Mouse (Mus musculus) midbrain, embryonic 10.5 days (tissue): Measurements from ENCODE around the gene Lmna. TPM values are rescaled to one million over a fixed set of nuclear protein-coding genes. Genes with fewer than 3 reads are reported as not detected.

Source experiments
- DNase-seq: peaks from one replicate; pipeline ENCODE4 v3.0.0-alpha.2; 2017; ENCODE audit warnings: low spot score
- H3K27ac ChIP-seq: fragments of 300-500 bp; sonication (generic); replicated peaks from 2 replicates; pipeline ENCODE4 v1.5.1; 2016; ENCODE audit warnings: mild to moderate bottlenecking
- H3K27me3 ChIP-seq: fragments of 300-500 bp; sonication (generic); 2 replicates; pipeline ENCODE4 v1.6.1; 2016; ENCODE audit warnings: low read depth, mild to moderate bottlenecking; ENCODE audit not compliant: poor library complexity, severe bottlenecking
- H3K36me3 ChIP-seq: fragments of 300-500 bp; sonication (generic); 2 replicates; pipeline ENCODE4 v1.6.1; 2016; ENCODE audit warnings: mild to moderate bottlenecking, moderate library complexity
- H3K4me1 ChIP-seq: fragments of 300-500 bp; sonication (generic); 2 replicates; pipeline ENCODE4 v1.6.1; 2016
- H3K4me3 ChIP-seq: fragments of 300-500 bp; sonication (generic); 2 replicates; pipeline ENCODE4 v1.5.1; 2016; ENCODE audit warnings: mild to moderate bottlenecking, moderate library complexity
- H3K9me3 ChIP-seq: fragments of 300-500 bp; sonication (generic); replicated peaks from 2 replicates; pipeline ENCODE4 v1.6.1; 2016; ENCODE audit warnings: mild to moderate bottlenecking
- WGBS: fragments of 180-500 bp; shearing (Covaris S2); methylation state at CpG from one replicate; pipeline ENCODE4 v1.1.7; 2016; 5-methylcytosine and 5-hydroxymethylcytosine counted together
- polyA plus RNA-seq: library from polyadenylated mRNA; unstranded; fragments of >200 nt; fragmentation: Nextera tagmentation; extraction: Ambion mirVana; gene quantifications from 2 replicates; pipeline ENCODE4 v1.2.1, GENCODE M21; 2016

Lmna gene
- polyA plus RNA-seq, 1 experiment from 2014 or later = 13.5 TPM

GRCm38 (mm10) chr3:88535527-88535926 lies 25.8 kb upstream of the Lmna start:
- DNase-seq = no peak
- Histone ChIP-seq H3K9me3 (no peaks in the 10 kb centered on the region), H3K27me3 (no peaks in the 10 kb centered on the region), H3K4me3 (peak overlapping the region; percentile 87), H3K4me1 (peaks cover 72% of the 10 kb centered on the region), H3K36me3 (peaks cover 56% of the 10 kb centered on the region), H3K27ac (peak overlapping the region; percentile 100)
- WGBS = 39% methylated on average over 4 of the region's 4 CpGs

GRCm38 (mm10) chr3:88535005-88535404 lies 25.2 kb upstream of the Lmna start:
- DNase-seq = no peak
- peaks cover 72% of the 10 kb centered on the region for H3K4me1 ChIP-seq
- WGBS = 7% methylated on average over 3 of the region's 3 CpGs
- H3K4me3 ChIP-seq = peak overlapping the region; percentile 87
- no peaks in the 10 kb centered on the region for H3K27me3 ChIP-seq
- peak overlapping the region; percentile 100 for H3K27ac ChIP-seq
- peaks cover 51% of the 10 kb centered on the region for H3K36me3 ChIP-seq
- no peaks in the 10 kb centered on the region for H3K9me3 ChIP-seq

GRCm38 (mm10) chr3:88533706-88534105 lies 23.9 kb upstream of the Lmna start:
- WGBS = 2% methylated on average over 4 of the region's 5 CpGs
- Histone ChIP-seq H3K4me3 (peak overlapping the region; percentile 87), H3K36me3 (peaks cover 46% of the 10 kb centered on the region), H3K27ac (peak overlapping the region; percentile 100), H3K27me3 (no peaks in the 10 kb centered on the region), H3K4me1 (peaks cover 73% of the 10 kb centered on the region), H3K9me3 (no peaks in the 10 kb centered on the region)
- peak; percentile 54 for DNase-seq

- peaks cover 38% of the 10 kb centered on the region for H3K36me3 ChIP-seq
- peak overlapping the region; percentile 100 for H3K27ac ChIP-seq
- no peaks in the 10 kb centered on the region for H3K27me3 ChIP-seq
- peak overlapping the region; percentile 87 for H3K4me3 ChIP-seq
- peaks cover 73% of the 10 kb centered on the region for H3K4me1 ChIP-seq
- DNase-seq = peak; percentile 81
- no peaks in the 10 kb centered on the region for H3K9me3 ChIP-seq
- under 1% methylated on average over 40 of the region's 40 CpGs for WGBS
Observed at GRCm38 (mm10) chr3:88532689-88533511, 23.1 kb upstream of the Lmna start.

- no peak for DNase-seq
- Histone ChIP-seq H3K9me3 (no peaks in the 10 kb centered on the region), H3K36me3 (peaks cover 36% of the 10 kb centered on the region), H3K27me3 (no peaks in the 10 kb centered on the region), H3K4me1 (peaks cover 73% of the 10 kb centered on the region), H3K27ac (peak within 1 kb of the TSS; percentile 100), H3K4me3 (peak within 1 kb of the TSS; percentile 87)
- 1% methylated on average over 29 of the region's 31 CpGs for WGBS
Observed at GRCm38 (mm10) chr3:88532299-88532674, 22.5 kb upstream of the Lmna start, which contains the start of gene Mex3a. Gene Mex3a (plus strand): TSS chr3:88532395.

- Histone ChIP-seq H3K4me3 (peak overlapping the region; percentile 87), H3K27me3 (no peaks in the 10 kb centered on the region), H3K27ac (peak overlapping the region; percentile 100), H3K4me1 (peaks cover 73% of the 10 kb centered on the region), H3K36me3 (peaks cover 30% of the 10 kb centered on the region), H3K9me3 (no peaks in the 10 kb centered on the region)
- under 1% methylated on average over 63 of the region's 63 CpGs for WGBS
- peak; percentile 94 for DNase-seq
Observed at GRCm38 (mm10) chr3:88531348-88532298, 21.9 kb upstream of the Lmna start.

GRCm38 (mm10) chr3:88530082-88530864 lies 20.5 kb upstream of the Lmna start:
- H3K27me3 ChIP-seq = no peaks in the 10 kb centered on the region
- no peaks in the 10 kb centered on the region for H3K9me3 ChIP-seq
- peak overlapping the region; percentile 87 for H3K4me3 ChIP-seq
- peak overlapping the region; percentile 100 for H3K27ac ChIP-seq
- H3K36me3 ChIP-seq = peaks cover 18% of the 10 kb centered on the region
- H3K4me1 ChIP-seq = peaks cover 71% of the 10 kb centered on the region
- WGBS = 9% methylated on average over 11 of the region's 11 CpGs
- DNase-seq = peak; percentile 50

GRCm38 (mm10) chr3:88529204-88530000 lies 19.6 kb upstream of the Lmna start:
- WGBS = 36% methylated on average over 7 of the region's 7 CpGs
- Histone ChIP-seq H3K36me3 (peaks cover 18% of the 10 kb centered on the region), H3K27me3 (no peaks in the 10 kb centered on the region), H3K27ac (peak overlapping the region; percentile 100), H3K4me3 (peak overlapping the region; percentile 87), H3K9me3 (no peaks in the 10 kb centered on the region), H3K4me1 (peaks cover 62% of the 10 kb centered on the region)
- no peak for DNase-seq

- no peaks in the 10 kb centered on the region for H3K27me3 ChIP-seq
- 85% methylated on average over 11 of the region's 11 CpGs for WGBS
- no peak overlapping the region for H3K4me3 ChIP-seq
- no peak overlapping the region for H3K27ac ChIP-seq
- H3K36me3 ChIP-seq = peaks cover 22% of the 10 kb centered on the region
- H3K9me3 ChIP-seq = no peaks in the 10 kb centered on the region
- peaks cover 54% of the 10 kb centered on the region for H3K4me1 ChIP-seq
- DNase-seq = no peak
Observed at GRCm38 (mm10) chr3:88528646-88529045, 18.9 kb upstream of the Lmna start.

GRCm38 (mm10) chr3:88527565-88527964 lies 17.8 kb upstream of the Lmna start:
- DNase-seq = no peak
- peaks cover 33% of the 10 kb centered on the region for H3K36me3 ChIP-seq
- H3K9me3 ChIP-seq = no peaks in the 10 kb centered on the region
- peaks cover 54% of the 10 kb centered on the region for H3K4me1 ChIP-seq
- no peaks in the 10 kb centered on the region for H3K27me3 ChIP-seq
- peak overlapping the region; percentile 81 for H3K27ac ChIP-seq
- peak overlapping the region; percentile 42 for H3K4me3 ChIP-seq
- WGBS = 25% methylated on average over 8 of the region's 8 CpGs
